Mouse (Mus musculus) embryonic stem cell, embryonic (primary cell): ENCODE data around the gene Plekhm3.

ENCODE experiments used
- CTCF ChIA-PET, 4 experiments: fragments of 300-600 bp in 2 of 4; fragments of 350-600 bp in 2 of 4; sonication (Branson Sonifier 250); formaldehyde crosslinking; loops; one replicate each; lab custom pipeline; 2022; ENCODE audit warnings: inconsistent platforms in 2 of 4; lab: Charles Lee
- POLR2A ChIA-PET, 4 experiments: fragments of 300-600 bp in 2 of 4; fragments of 350-600 bp in 2 of 4; sonication (Branson Sonifier 250); formaldehyde crosslinking; loops; one replicate each; lab custom pipeline; 2022; ENCODE audit warnings: antibody characterized with exemption in 4 of 4, inconsistent platforms in 1 of 4; lab: Charles Lee

The Plekhm3 gene

DNA sequence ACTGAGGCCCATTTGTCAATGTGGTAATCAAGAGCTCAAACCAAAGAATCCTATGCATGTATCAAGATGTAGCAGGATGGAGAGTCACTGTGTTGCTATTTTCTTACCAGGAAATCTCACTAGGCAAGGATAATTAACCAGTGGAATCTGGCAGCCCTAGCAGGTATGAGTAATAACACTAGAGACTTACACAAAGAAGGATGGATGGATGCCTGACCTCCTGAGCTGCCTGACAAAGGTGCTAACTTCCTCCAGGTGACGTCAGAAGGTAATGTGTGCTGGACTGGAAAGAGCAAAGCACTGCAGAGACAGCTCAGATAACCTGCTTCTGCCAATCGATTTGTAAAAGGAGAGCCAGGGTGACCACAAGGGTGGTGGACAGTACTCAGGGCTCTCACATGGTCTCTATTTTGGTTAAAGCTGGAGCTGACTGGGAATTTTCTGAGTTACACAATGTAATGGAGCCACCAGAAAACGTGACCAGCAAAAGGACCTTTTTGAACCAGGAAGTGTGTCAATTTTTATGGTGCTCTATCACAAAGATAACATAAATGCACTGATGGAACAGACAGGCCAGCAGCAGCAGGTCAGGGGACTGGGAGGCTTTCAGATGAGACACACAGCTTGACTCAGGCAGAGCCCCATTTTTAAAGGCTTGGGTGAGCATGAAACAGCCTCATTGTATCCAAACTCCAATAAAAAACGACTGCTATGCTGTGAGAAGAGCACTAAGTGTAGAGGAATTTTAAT is 14.4 kb downstream of the Plekhm3 start:
- CTCF ChIA-PET: interaction anchor here in 1 of 4 experiments (0.5 kb wide), 1 partner anchor 11 kb away, joined by 3 read pairs; no protein-coding TSS in a partner anchor
- POLR2A ChIA-PET: interaction anchor here in 2 of 4 experiments (0.5 to 3.5 kb wide), 4 partner anchors 10 to 204 kb away, joined by 3 to 13 read pairs (median 5); partner anchors contain the start of gene Fzd5 (in 1 of the 2)

DNA sequence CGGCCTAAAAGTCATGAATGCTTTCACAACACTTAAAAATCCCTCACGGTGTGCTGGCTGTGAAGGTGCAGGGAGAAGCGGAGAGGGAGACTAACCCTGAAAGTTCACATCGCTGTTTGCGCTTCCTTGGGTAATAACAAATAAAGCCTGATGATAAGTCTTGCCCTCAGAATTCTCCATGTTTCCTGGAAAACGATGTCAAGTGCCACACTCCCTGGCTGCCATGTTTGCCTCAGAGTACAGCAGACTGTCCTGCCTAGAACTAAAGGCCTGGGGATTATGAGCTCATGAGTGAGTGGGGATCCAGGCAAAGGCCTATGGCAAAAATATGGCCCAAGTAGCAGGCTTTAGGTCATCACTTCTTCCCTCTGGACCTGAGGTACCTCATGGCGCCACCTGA is 17.7 kb downstream of the Plekhm3 start:
- ChIA-PET POLR2A (interaction anchor here in 2 of 4 experiments (0.5 to 2.5 kb wide), 3 partner anchors 9 to 16 kb away, joined by 3 to 6 read pairs (median 3); no protein-coding TSS in a partner anchor), CTCF (no interaction called here)

DNA sequence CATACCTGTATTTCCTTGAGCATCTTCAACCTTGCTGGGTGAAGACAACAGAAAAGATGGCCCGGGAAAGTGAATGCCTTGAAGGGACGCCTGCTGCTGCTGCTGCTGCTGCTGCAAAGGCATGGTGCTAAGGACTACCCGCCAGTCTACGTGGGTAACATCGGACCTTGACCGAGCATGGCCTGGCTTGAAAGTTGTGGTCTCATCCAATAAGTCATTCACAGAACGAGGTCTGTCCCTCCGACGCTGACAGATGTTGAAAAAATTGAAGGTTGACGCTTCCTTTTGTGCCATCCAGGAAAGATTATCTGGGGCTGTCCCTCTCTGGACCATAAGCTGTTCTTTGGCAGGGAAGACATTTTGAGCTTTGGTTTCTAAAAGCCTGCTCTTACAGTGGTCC is 18.9 kb downstream of the Plekhm3 start:
- CTCF ChIA-PET: interaction anchor here in 2 of 4 experiments (0.9 to 1.4 kb wide), 2 partner anchors 19 to 195 kb away, joined by 3 to 4 read pairs; no protein-coding TSS in a partner anchor
- POLR2A ChIA-PET: interaction anchor here in 3 of 4 experiments (0.7 to 1.8 kb wide), 7 partner anchors 9 to 330 kb away, joined by 3 to 5 read pairs (median 3); no protein-coding TSS in a partner anchor

DNA sequence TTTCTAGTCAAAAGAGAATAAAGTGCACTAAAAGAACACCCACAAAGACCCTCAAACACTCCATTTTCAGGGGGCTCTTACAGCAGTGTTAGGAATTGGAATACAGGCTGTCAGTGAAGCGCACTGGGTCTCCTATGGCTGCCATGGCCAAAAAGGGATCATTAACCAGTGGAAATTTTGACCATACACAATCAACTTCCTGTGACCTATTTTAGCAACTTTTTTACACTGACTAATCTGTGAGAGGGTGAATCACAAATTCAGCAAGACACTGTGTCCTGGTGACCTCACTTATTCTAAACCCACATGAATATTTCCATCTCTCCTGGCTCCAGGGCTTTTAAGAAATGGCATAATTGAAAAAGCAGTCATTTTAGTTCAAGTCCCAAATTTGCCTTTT is 23.7 kb downstream of the Plekhm3 start:
- ChIA-PET CTCF (interaction anchor here in 1 of 4 experiments (0.7 kb wide), 1 partner anchor 12 kb away, joined by 7 read pairs; no protein-coding TSS in a partner anchor), POLR2A (interaction anchor here in 1 of 4 experiments (1.9 kb wide), 1 partner anchor 8 kb away, joined by 7 read pairs; no protein-coding TSS in a partner anchor)

DNA sequence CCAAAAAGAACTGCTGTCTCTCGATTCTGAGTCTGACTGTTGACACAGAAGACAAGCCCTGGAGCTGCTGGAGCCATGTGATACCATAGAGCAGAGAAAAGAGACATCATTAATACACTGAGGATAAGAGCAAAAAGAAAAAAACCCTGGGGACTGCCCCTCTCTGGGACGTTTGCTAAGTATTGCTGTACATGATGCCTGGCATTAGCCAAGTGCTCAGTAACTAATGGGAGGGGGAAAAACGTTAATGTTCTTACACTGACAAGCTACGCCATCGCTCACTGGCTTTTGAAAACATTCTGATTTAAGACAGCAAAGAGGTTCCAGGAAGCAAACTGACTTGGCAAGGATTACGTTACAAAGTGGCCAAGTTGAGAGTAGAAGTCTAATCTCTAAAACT is 26.5 kb downstream of the Plekhm3 start:
- ChIA-PET CTCF (interaction anchor here in 2 of 4 experiments (1.4 to 2.8 kb wide), 2 partner anchors 11 kb away, joined by 6 to 10 read pairs; no protein-coding TSS in a partner anchor), POLR2A (interaction anchor here in 3 of 4 experiments (0.9 to 1.4 kb wide), 4 partner anchors 9 to 240 kb away, joined by 3 to 6 read pairs (median 3); partner anchors contain the start of genes Ccnyl1 (in 2 of the 3) and Plekhm3 (in 1 of the 3))

DNA sequence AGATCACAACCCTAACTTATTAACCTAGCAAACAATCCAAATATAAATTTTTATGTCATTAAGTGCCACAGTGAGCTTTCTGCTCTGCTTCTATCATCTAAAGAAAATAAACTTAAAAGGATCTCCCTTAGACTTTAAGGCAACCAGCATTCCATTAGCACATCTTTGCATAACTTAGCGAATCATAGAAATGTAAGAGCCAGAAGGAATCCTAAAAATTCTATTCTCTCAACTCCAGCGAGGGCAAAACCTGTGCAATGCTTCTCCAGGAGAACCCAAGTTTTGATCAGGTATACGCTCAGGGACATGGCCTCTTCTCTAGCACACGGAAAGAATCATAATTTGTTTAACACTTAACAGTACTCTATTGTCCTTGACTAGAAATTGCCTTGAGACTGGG is 27.0 kb downstream of the Plekhm3 start:
- ChIA-PET CTCF (interaction anchor here in 2 of 4 experiments (1.4 to 2.8 kb wide), 2 partner anchors 11 kb away, joined by 6 to 10 read pairs; no protein-coding TSS in a partner anchor), POLR2A (interaction anchor here in 2 of 4 experiments (0.9 to 1.4 kb wide), 2 partner anchors 9 to 27 kb away, joined by 3 read pairs; partner anchors contain the start of gene Plekhm3 (in 1 of the 2))

DNA sequence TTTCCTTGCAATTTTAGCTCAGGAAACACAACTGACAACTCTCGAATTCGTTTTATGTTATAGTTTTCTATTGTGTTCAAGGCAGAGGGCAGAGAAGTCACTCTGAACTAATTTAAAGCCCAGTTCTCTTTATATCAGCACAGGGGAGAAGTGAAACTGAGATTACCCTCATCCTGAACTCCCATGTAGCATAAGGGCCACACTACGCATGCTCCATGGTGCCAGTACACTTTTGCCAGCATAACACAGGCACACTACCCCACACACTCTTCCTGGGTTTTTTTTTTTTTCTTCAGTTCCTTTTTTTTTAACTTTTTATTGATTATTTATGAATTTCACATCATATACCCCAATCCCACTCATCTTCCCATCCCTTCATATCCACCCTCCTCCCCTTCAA is 28.1 kb downstream of the Plekhm3 start:
- POLR2A ChIA-PET: interaction anchor here in 1 of 4 experiments (1.4 kb wide), 1 partner anchor 88 kb away, joined by 4 read pairs; no protein-coding TSS in a partner anchor
- CTCF ChIA-PET: interaction anchor here in 2 of 4 experiments (1.7 to 2.0 kb wide), 2 partner anchors 10 kb away, joined by 7 to 9 read pairs; no protein-coding TSS in a partner anchor

DNA sequence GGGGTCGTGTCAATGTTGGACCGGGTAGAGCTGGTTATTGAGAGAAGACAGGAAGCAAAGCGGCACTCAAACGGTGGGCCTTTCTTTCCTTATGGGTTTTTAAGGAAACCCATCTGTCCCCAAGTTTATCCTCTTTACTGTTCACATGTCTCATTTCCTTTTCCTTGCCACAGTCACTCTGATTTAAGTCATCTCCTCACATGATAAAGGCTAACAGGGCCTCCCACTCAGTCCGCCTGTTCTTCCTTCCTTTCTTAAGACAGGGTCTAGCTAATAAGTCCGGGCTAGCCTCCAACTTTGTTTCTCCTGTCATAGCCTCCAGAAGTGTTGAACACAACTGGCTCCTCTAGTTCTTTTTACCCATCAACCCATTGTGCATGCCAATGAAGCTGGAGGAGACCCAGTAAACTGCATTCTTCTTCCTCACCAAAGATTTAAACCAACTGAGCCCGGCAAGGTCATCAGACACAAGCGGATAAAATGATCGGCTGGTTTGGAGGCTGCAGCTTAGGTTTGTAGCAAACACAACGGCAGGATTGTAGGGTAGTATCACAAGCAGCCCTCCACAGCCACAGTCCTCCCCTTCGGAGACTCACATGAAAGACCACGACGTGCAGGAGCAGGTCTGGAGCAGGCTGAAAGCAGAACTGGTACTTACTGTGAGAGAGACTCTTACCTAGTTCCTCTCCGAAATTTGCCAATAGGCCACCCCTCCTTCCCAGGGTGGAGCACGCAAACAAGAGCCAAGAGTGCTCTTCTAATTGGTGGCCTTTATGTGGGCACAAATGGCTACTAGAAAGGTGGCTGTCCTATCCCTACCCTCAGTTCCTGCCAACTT is 29.0 kb downstream of the Plekhm3 start:
- CTCF ChIA-PET: interaction anchor here in 3 of 4 experiments (0.6 to 2.0 kb wide), 5 partner anchors 9 to 190 kb away, joined by 3 to 9 read pairs (median 3); partner anchors contain the start of gene Fzd5 (in 1 of the 3)
- POLR2A ChIA-PET: interaction anchor here in 2 of 4 experiments (0.5 to 1.5 kb wide), 4 partner anchors 9 to 237 kb away, joined by 3 to 4 read pairs (median 4); partner anchors contain the start of gene Ccnyl1 (in 1 of the 2)

DNA sequence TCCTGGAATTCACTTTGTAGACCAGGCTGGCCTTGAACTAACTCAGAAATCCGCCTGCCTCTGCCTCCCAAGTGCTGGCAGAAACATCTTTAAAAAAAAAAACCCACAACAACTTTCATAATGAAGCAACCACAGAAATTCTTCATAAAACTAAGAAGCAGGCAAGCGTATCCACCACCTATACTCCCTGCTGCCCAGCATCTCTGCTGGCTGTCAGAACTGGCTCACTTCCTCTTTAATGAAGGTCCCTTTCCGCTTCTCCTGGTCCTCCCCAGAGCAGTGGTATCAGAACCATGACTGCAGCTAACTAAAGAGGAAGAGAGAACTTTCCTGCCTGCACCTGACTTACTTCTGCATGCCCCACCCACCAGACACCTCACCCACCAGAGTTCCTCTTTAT is 31.0 kb downstream of the Plekhm3 start:
- CTCF ChIA-PET: no interaction called here
- POLR2A ChIA-PET: interaction anchor here in 1 of 4 experiments (0.6 kb wide), 1 partner anchor 76 kb away, joined by 3 read pairs; no protein-coding TSS in a partner anchor

DNA sequence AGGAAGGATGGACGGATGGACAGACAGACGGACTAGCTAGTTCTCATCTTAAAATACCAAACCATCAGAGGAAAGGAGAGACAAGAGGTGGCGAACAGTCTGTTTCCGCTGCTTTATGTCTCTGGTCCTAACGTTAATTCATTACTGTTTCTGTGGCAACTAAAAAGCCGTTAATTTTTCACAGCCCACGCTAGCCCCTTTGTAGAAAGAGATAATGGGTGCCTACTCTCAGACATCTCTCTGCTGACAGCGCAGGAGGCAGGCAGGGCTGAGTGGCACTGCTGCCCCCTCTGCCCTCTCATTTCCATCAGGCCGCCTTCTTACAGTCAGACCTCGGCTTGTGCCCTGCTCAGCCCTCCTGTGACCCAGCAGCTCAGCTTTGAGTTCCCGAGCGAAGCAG is 32.3 kb downstream of the Plekhm3 start:
- ChIA-PET POLR2A (interaction anchor here in 2 of 4 experiments (1.3 to 2.0 kb wide), 3 partner anchors 17 to 186 kb away, joined by 4 to 13 read pairs (median 4); partner anchors contain the start of gene Fzd5 (in 1 of the 2)), CTCF (no interaction called here)

DNA sequence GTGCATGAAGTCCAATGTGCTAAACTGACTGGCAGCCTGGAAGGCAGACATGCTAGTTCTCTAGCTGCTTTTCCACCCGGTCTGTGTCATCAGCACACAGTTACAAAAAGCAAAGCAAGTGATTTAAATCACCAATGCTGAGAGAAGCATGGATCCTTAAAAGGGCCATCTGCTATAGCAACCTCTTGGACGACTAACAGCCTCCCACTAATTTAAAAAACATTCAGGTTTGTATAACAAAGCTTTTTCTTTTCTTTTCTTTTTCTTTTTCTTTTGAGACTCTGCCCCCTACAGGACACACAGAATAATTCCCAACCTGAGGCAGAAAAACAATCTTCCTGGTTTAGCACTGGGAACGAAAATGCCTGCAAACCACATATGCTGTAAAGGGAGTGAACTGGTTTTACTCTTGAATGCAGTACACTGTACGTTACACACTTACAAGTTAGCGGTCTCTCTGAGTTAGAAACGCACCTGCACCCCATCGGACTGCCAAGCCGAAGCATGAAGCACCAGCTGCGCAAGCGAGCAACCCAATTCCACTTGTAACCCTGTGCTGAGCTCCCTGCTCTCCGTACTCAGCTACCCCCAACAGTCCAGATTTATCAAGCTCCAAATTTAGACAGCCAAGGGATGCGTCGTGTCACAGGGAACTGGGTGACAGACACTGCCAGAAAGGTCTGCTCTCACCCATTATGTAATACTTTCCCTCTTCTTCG is 37.7 kb downstream of the Plekhm3 start:
- POLR2A ChIA-PET: interaction anchor here (0.6 to 3.0 kb wide), 24 partner anchors 9 to 1490 kb away, joined by 3 to 22 read pairs (median 4); partner anchors contain the start of genes Ccnyl1 (in 3 of the 4), Creb1 (in 2 of the 4), Fzd5 (in 2 of the 4) and Plekhm3 (in 1 of the 4)

DNA sequence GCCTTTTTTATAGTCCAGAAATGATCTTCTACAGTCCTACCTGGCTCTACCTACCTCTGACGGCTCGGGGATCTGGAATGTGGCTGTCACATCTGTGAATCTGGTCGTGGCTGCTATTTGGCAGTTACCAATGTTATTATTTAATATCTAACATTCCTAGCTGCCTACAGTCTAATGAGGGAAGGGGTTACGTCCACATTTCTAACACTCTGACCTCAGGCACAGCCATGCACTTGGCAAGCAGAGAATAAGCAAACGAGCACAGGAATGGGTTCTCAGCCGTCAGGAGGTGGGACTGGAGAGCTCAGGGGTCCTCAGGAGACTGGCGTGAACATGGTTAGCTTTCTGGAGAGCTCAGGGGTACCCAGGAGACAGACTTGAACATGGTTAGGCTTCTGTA is 38.7 kb downstream of the Plekhm3 start:
- CTCF ChIA-PET: interaction anchor here (0.8 to 2.2 kb wide), 23 partner anchors 9 to 301 kb away, joined by 3 to 19 read pairs (median 5); partner anchors contain the start of genes Fzd5 (in 1 of the 4) and Mettl21a (in 1 of the 4)
- POLR2A ChIA-PET: interaction anchor here in 3 of 4 experiments (0.6 to 3.0 kb wide), 16 partner anchors 9 to 386 kb away, joined by 3 to 22 read pairs (median 4); partner anchors contain the start of genes Fzd5 (in 3 of the 3), Ccnyl1 (in 2 of the 3) and Creb1 (in 1 of the 3)

More for the DNA sequence above, 37.7 kb downstream of the Plekhm3 start:
- CTCF ChIA-PET: interaction anchor here (0.6 to 2.2 kb wide), 64 partner anchors 8 to 311 kb away, joined by 3 to 19 read pairs (median 4); partner anchors contain the start of genes Fzd5 (in 3 of the 4), Ccnyl1 (in 1 of the 4) and Mettl21a (in 1 of the 4)

DNA sequence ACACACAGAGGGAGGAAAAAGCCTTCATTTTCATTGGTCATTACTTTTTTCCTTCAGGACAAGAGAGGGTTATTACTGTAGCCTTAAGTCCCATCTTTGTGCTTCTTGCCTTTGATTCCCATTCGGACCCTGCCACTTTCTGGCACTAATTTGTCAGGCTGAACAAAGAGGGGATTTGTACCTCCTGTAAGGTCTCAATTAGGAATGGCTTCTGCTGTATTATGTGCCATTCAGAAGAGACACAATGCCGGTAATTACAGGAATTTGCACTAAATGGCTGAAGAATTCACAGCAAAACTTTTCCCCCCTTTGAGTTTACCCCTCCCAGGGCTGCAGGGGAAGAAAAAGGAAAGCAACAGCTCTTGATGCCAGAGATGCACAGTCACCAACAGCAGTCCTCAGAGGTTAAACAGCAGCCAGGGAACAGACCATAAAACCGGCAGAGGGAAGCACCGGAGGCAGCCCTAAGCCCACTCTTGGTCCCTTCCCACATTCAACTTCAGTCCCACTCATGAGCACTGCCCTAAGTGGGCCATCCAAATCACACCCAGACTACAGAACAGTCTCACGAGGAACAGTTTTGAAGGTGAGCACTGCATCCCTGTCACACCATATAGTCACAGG is 39.6 kb downstream of the Plekhm3 start:
- POLR2A ChIA-PET: interaction anchor here in 1 of 4 experiments (3.0 kb wide), 1 partner anchor 227 kb away, joined by 22 read pairs; the partner anchor contains the start of gene Ccnyl1
- CTCF ChIA-PET: interaction anchor here in 1 of 4 experiments (0.7 kb wide), 1 partner anchor 83 kb away, joined by 3 read pairs; no protein-coding TSS in a partner anchor

DNA sequence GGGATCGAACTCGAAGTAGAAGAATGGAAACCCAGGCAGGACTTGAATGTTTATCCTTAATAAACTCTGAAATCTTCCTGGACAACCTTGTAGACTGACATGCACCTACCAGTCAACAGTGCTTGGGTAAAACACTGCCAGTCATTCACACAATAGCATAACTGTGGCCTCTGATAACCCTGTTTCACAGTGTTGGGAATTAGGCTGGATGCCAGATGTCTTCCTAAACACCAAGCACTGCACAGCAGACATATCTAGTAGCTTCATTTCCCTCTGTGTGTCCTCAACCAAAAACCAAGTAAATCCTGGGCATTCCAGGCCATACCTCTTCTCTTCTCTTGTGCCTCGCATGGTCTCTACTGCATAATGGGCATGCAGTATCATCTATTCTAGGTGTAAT is 42.3 kb downstream of the Plekhm3 start:
- CTCF ChIA-PET: no interaction called here

DNA sequence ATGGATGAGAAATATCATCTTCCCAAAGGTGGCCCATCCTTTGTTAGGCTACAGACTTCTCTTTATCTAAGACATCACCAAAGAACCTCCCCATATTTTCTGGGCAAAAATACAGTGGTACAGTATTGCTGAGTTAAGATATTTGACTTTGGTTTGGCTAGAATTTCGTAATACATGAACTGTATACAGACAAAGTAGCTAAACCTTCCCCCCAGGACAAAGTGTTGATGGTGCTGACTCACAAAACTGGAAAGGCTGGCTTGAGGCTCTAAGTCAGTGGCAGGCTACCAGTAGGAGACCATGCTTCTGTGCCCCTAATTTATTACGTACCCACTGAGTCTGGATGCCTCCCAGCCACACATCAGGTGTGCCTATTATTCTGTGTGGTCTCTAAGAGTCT is 48.9 kb downstream of the Plekhm3 start:
- CTCF ChIA-PET: interaction anchor here in 2 of 4 experiments (1.9 to 3.1 kb wide), 2 partner anchors 11 kb away, joined by 9 to 12 read pairs; no protein-coding TSS in a partner anchor
- POLR2A ChIA-PET: interaction anchor here in 1 of 4 experiments (1.2 kb wide), 1 partner anchor 15 kb away, joined by 4 read pairs; no protein-coding TSS in a partner anchor

More for the DNA sequence above, 42.3 kb downstream of the Plekhm3 start:
- POLR2A ChIA-PET: interaction anchor here in 1 of 4 experiments (0.7 kb wide), 1 partner anchor 9 kb away, joined by 5 read pairs; no protein-coding TSS in a partner anchor
